Mouse (Mus musculus) CH12.LX (cell line): ENCODE measurements at regions not wholly inside any gene's neighbourhood (a gene's known extent, or its start where the extent isn't known, plus 50 kb on each side); places are given as distances from the start of the nearest gene placed in this dataset.

Experiments used
- CHD2 ChIP-seq: IDR thresholded peaks from 2 replicates; pipeline ENCODE4 v1.6.1; 2011; ENCODE audit warnings: low read length, improper control_type of control experiment
- CTCF ChIP-seq, 2 experiments: IDR thresholded peaks in 1 of 2; conservative IDR thresholded peaks in 1 of 2; 2 replicates each; pipeline ENCODE4 v1.5.1; 2011 to 2012; ENCODE audit warnings: low read depth in 2 of 2, low read length in 2 of 2, improper control_type of control experiment in 1 of 2, inconsistent platforms in 1 of 2, mild to moderate bottlenecking in 1 of 2, moderate library complexity in 1 of 2
- E2F4 ChIP-seq: IDR thresholded peaks from 2 replicates; pipeline ENCODE4 v1.6.1; 2011; ENCODE audit warnings: low read depth, low read length, improper control_type of control experiment; ENCODE audit not compliant: insufficient replicate concordance
- GABPA ChIP-seq: IDR thresholded peaks from 2 replicates; pipeline ENCODE4 v1.6.1; 2012; ENCODE audit warnings: low read depth, low read length, improper control_type of control experiment, inconsistent platforms; ENCODE audit not compliant: insufficient replicate concordance
- KAT2A ChIP-seq: IDR thresholded peaks from 2 replicates; pipeline ENCODE4 v1.6.1; 2012; ENCODE audit warnings: low read length, improper control_type of control experiment, inconsistent platforms; ENCODE audit not compliant: insufficient replicate concordance
- MAZ ChIP-seq: IDR thresholded peaks from 2 replicates; pipeline ENCODE4 v1.6.1; 2012; ENCODE audit warnings: low read depth, mild to moderate bottlenecking, inconsistent platforms, low read length, improper control_type of control experiment, moderate library complexity
- MYC ChIP-seq: IDR thresholded peaks from 2 replicates; pipeline ENCODE4 v1.6.1; 2011; ENCODE audit warnings: low read depth, mild to moderate bottlenecking, improper control_type of control experiment, low read length
- NRF1 ChIP-seq: IDR thresholded peaks from 2 replicates; pipeline ENCODE4 v1.6.1; 2014; ENCODE audit warnings: low read depth, mild to moderate bottlenecking, inconsistent platforms, low read length, improper control_type of control experiment, moderate library complexity

DNA sequence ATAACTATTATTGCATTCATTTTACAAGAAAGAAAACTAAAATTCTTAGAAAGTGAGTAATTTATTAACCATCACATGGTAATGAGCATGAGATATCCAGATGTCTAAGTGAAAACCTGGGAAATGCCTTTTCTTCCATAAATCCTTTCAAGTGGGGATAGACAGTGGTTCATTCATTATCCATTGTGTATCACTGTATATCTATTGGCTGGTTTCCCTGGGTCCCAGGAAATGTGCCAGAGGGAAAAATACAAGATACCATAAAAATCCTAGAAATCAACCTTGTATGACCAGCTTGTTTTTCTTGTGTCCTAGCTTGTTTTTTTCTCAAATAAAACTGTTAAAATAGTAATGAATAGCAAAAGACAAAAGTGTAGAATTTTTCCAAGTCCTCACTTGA lies 663.9 kb upstream of the Gm8797 start:
- TF ChIP-seq MYC (no peak), CHD2 (no peak), E2F4 (no peak), MAZ (no peak), CTCF (conservative IDR thresholded peaks at IDR 0.05 in 1 of 2, IDR thresholded peaks at IDR 0.05 in 1 of 2; ENCODE audit: low read depth in 2 of 2, low read length in 2 of 2) (no peak), NRF1 (no peak), KAT2A (no peak), GABPA (no peak)
